Mouse (Mus musculus): ENCODE results near the gene Mrps6.

The Mrps6 gene

GRCm38 (mm10) chr16:92057852-92058643 is at the start of gene Mrps6, which contains the start of the genes Gm49711 and Slc5a3:
TSS of gene Mrps6 (plus strand) at chr16:92058270.
TSS of gene Gm49711 (plus strand) at chr16:92058316.
TSS of gene Slc5a3 (plus strand) at chr16:92058322.
- in situ Hi-C loops (cut with MboI; ENCODE audit: unreplicated experiment in 2 of 2) = loop anchor here in 1 of 2 experiments (25.0 kb wide), 1 partner anchor 346 kb away; no protein-coding TSS in a partner anchor

- in situ Hi-C loops (cut with MboI; ENCODE audit: unreplicated experiment in 2 of 2) = no loop called here
Measured at GRCm38 (mm10) chr16:92009586-92009985, 48.5 kb upstream of the Mrps6 start.

- in situ Hi-C loops (cut with MboI; ENCODE audit: unreplicated experiment in 2 of 2) = no loop called here
Measured at GRCm38 (mm10) chr16:92016792-92017191, 41.3 kb upstream of the Mrps6 start.

GRCm38 (mm10) chr16:92019141-92020118 is 38.6 kb upstream of the Mrps6 start:
- in situ Hi-C loops (cut with MboI; ENCODE audit: unreplicated experiment in 2 of 2) = no loop called here

GRCm38 (mm10) chr16:92021656-92022400 is 36.2 kb upstream of the Mrps6 start:
- in situ Hi-C loops (cut with MboI; ENCODE audit: unreplicated experiment in 2 of 2) = no loop called here

GRCm38 (mm10) chr16:92022494-92023283 is 35.4 kb upstream of the Mrps6 start:
- in situ Hi-C loops (cut with MboI; ENCODE audit: unreplicated experiment in 2 of 2) = no loop called here

- in situ Hi-C loops (cut with MboI; ENCODE audit: unreplicated experiment in 2 of 2) = no loop called here
Measured at GRCm38 (mm10) chr16:92033286-92033685, 24.8 kb upstream of the Mrps6 start.

- in situ Hi-C loops (cut with MboI; ENCODE audit: unreplicated experiment in 2 of 2) = no loop called here
Measured at GRCm38 (mm10) chr16:92034676-92035075, 23.4 kb upstream of the Mrps6 start.

GRCm38 (mm10) chr16:92036701-92037100 is 21.4 kb upstream of the Mrps6 start:
- in situ Hi-C loops (cut with MboI; ENCODE audit: unreplicated experiment in 2 of 2) = no loop called here

GRCm38 (mm10) chr16:92037891-92038607 is 20.0 kb upstream of the Mrps6 start:
- in situ Hi-C loops (cut with MboI; ENCODE audit: unreplicated experiment in 2 of 2) = no loop called here

GRCm38 (mm10) chr16:92039421-92039820 is 18.6 kb upstream of the Mrps6 start:
- in situ Hi-C loops (cut with MboI; ENCODE audit: unreplicated experiment in 2 of 2) = no loop called here

GRCm38 (mm10) chr16:92039966-92040365 is 18.1 kb upstream of the Mrps6 start:
- in situ Hi-C loops (cut with MboI; ENCODE audit: unreplicated experiment in 2 of 2) = no loop called here

GRCm38 (mm10) chr16:92051777-92052310 is 6.2 kb upstream of the Mrps6 start:
- in situ Hi-C loops (cut with MboI; ENCODE audit: unreplicated experiment in 2 of 2) = loop anchor here in 1 of 2 experiments (25.0 kb wide), 1 partner anchor 340 kb away; no protein-coding TSS in a partner anchor

GRCm38 (mm10) chr16:92052569-92052968 is 5.5 kb upstream of the Mrps6 start:
- in situ Hi-C loops (cut with MboI; ENCODE audit: unreplicated experiment in 2 of 2) = loop anchor here in 1 of 2 experiments (25.0 kb wide), 1 partner anchor 340 kb away; no protein-coding TSS in a partner anchor

GRCm38 (mm10) chr16:92056711-92057110 is 1.4 kb upstream of the Mrps6 start:
- in situ Hi-C loops (cut with MboI; ENCODE audit: unreplicated experiment in 2 of 2) = loop anchor here in 1 of 2 experiments (25.0 kb wide), 1 partner anchor 344 kb away; no protein-coding TSS in a partner anchor

- in situ Hi-C loops (cut with MboI; ENCODE audit: unreplicated experiment in 2 of 2) = loop anchor here in 1 of 2 experiments (25.0 kb wide), 1 partner anchor 345 kb away; no protein-coding TSS in a partner anchor
Measured at GRCm38 (mm10) chr16:92057456-92057851, 616 bp upstream of the Mrps6 start.

- in situ Hi-C loops (cut with MboI; ENCODE audit: unreplicated experiment in 2 of 2) = loop anchor here in 1 of 2 experiments (25.0 kb wide), 1 partner anchor 347 kb away; no protein-coding TSS in a partner anchor
Measured at GRCm38 (mm10) chr16:92058644-92059620, 862 bp downstream of the Mrps6 start.
